7 mouse cellular contexts compared by ENCODE assay signal in the genomic region with DNA sequence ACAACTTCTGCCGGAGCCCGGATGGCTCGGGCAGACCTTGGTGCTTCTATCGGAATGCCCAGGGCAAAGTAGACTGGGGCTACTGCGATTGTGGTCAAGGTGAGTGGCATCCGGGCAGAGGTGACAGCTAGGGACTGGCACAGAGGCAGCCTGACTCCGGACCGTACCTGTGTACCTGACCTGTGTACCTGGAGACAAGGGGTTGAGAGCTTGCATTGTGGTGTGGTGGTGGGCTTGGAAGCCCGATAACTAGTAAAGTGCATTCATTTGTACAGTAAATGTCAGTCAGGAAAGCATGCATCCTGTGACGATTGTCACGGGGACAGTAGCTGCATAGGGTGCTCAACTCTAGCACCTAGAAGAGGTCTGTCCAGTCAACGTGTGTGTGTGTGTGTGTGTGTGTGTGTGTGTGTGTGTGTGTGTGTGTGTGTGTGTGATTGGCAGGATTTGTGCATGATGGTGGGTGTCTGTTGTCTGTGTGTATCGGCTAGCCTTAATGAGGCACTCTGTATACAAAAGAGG. TPM values are rescaled to one million over a fixed set of nuclear protein-coding genes. Genes with fewer than 3 reads are reported as not detected.
DNase-seq lines count a peak whose midpoint lies in the region; ATAC-seq and TF ChIP-seq lines count a peak whose summit lies in the region.

No protein-coding gene starts in this region.

- peak overlapping the region; percentile 99 for H3K4me2 ChIP-seq in lung, postnatal 0 days (replicated peaks; ENCODE audit: low read depth, low read length)
- H3K4me2 ChIP-seq in hindbrain, embryonic 13.5 days: peak overlapping the region; percentile 100
- peak overlapping the region; percentile 62 for H3K4me2 ChIP-seq in liver, embryonic 14.5 days (ENCODE audit: low read depth)

- no peaks in the 10 kb centered on the region for H3K27me3 ChIP-seq in lung, postnatal 0 days (replicated peaks; ENCODE audit: insufficient read depth, low read length)
- peaks cover 23% of the 10 kb centered on the region for H3K27me3 ChIP-seq in hindbrain, embryonic 13.5 days
- H3K27me3 ChIP-seq in liver, embryonic 14.5 days (ENCODE audit: control insufficient read depth, insufficient read depth, low read length): peaks cover 30% of the 10 kb centered on the region
- no peaks in the 10 kb centered on the region for H3K27me3 ChIP-seq in splenic B cell, adult 2 months (ENCODE audit: control insufficient read depth, insufficient read depth, low read length, poor library complexity, severe bottlenecking)

- 5% methylated on average over 13 of the region's 13 CpGs for WGBS in lung, postnatal 0 days
- WGBS in hindbrain, embryonic 13.5 days: 5% methylated on average over 13 of the region's 13 CpGs
- 8% methylated on average over 13 of the region's 13 CpGs for WGBS in liver, embryonic 14.5 days (ENCODE audit: insufficient replicate concordance)

- TF ChIP-seq CTCF in lung, postnatal 0 days (IDR thresholded peaks at IDR 0.05): no peak
- no peak for TF ChIP-seq CTCF in liver, embryonic 14.5 days (IDR thresholded peaks at IDR 0.05; ENCODE audit: low read depth)

- H3K36me3 ChIP-seq in lung, postnatal 0 days (ENCODE audit: insufficient read depth, low read length): no peaks in the 10 kb centered on the region
- no peaks in the 10 kb centered on the region for H3K36me3 ChIP-seq in hindbrain, embryonic 13.5 days
- H3K36me3 ChIP-seq in liver, embryonic 14.5 days (replicated peaks; ENCODE audit: control insufficient read depth, insufficient read depth, low read depth): no peaks in the 10 kb centered on the region
- H3K36me3 ChIP-seq in splenic B cell, adult 2 months (ENCODE audit: control insufficient read depth, insufficient read depth, low read length, poor library complexity, severe bottlenecking): no peaks in the 10 kb centered on the region

- peak; percentile 15 for DNase-seq in lung, postnatal 0 days (ENCODE audit: low spot score)
- DNase-seq in lung, postnatal 25 days (ENCODE audit: low spot score): no peak
- DNase-seq in cerebellum, postnatal 10 days: peak; percentile 21 to 38
- no peak for DNase-seq in liver, embryonic 14.5 days (ENCODE audit: low read depth in 3 of 3, low spot score in 3 of 3)
- DNase-seq in splenic B cell, adult 2 months (ENCODE audit: low read depth, low spot score): peak; percentile 45
- DNase-seq in adipocyte (ENCODE audit: low spot score): no peak

- TF ChIP-seq EP300 in lung, postnatal 0 days (IDR thresholded peaks at IDR 0.05): no peak
- TF ChIP-seq EP300 in liver, embryonic 14.5 days (IDR thresholded peaks at IDR 0.05; ENCODE audit: low read depth): no peak

- peak overlapping the region; percentile 71 for H3K4me3 ChIP-seq in lung, postnatal 0 days (ENCODE audit: low read depth, low read length)
- peak overlapping the region; percentile 84 for H3K4me3 ChIP-seq in hindbrain, embryonic 13.5 days
- peak overlapping the region in 1 of 2 experiments; percentile 45; a peak in 3 of 4 replicates for H3K4me3 ChIP-seq in liver, embryonic 14.5 days (ENCODE audit: insufficient read depth in 1 of 2, low read depth in 2 of 2, low read length in 2 of 2)

- ATAC-seq in lung, postnatal 0 days: peak; percentile 14; the same call in 1 of the 2 replicates
- ATAC-seq in hindbrain, embryonic 13.5 days (ENCODE audit: low FRiP score): peak; percentile 60
- no peak for ATAC-seq in liver, embryonic 14.5 days (ENCODE audit: insufficient read depth)

- no peaks in the 10 kb centered on the region for H3K9me3 ChIP-seq in lung, postnatal 0 days (ENCODE audit: low read length)
- no peaks in the 10 kb centered on the region for H3K9me3 ChIP-seq in hindbrain, embryonic 13.5 days
- no peaks in the 10 kb centered on the region for H3K9me3 ChIP-seq in liver, embryonic 14.5 days (ENCODE audit: control insufficient read depth, low read length)

- peak overlapping the region; percentile 48 for H3K9ac ChIP-seq in lung, postnatal 0 days (replicated peaks; ENCODE audit: low read depth)
- peak overlapping the region; percentile 86 for H3K9ac ChIP-seq in hindbrain, embryonic 13.5 days
- H3K9ac ChIP-seq in liver, embryonic 14.5 days (replicated peaks): no peak overlapping the region

- H3K27ac ChIP-seq in lung, postnatal 0 days (ENCODE audit: low read length): peak overlapping the region; percentile 57
- H3K27ac ChIP-seq in hindbrain, embryonic 13.5 days: no peak overlapping the region
- no peak overlapping the region for H3K27ac ChIP-seq in liver, embryonic 14.5 days

- no peaks in the 10 kb centered on the region; the same call in 1 of the 2 replicates for H3K4me1 ChIP-seq in lung, postnatal 0 days (ENCODE audit: insufficient read depth, low read depth, low read length)
- peaks cover 16% of the 10 kb centered on the region for H3K4me1 ChIP-seq in hindbrain, embryonic 13.5 days (replicated peaks)
- no peaks in the 10 kb centered on the region for H3K4me1 ChIP-seq in liver, embryonic 14.5 days (replicated peaks; ENCODE audit: control insufficient read depth in 2 of 2, insufficient read depth in 2 of 2, low read length in 1 of 2)

RNA-seq across cellular contexts. Expression of a gene that starts 0.9 kb away (rescaled TPM):
- 22.3 and 23.8 TPM in 2 replicates for polyA plus RNA-seq in lung, postnatal 0 days (2015; fragmentation: Nextera tagmentation; extraction: Ambion mirVana)
- polyA plus RNA-seq in hindbrain, embryonic 13.5 days (2015; fragmentation: Nextera tagmentation; extraction: Ambion mirVana): 13.8 and 14.4 TPM in 2 replicates
- polyA plus RNA-seq in liver, embryonic 14.5 days (2012; rRNA removed): 0.13 and 0.18 TPM in 2 replicates
- 0.25 and 0.34 TPM in 2 replicates for polyA plus RNA-seq in liver, embryonic 14.5 days (2014; fragmentation: Nextera tagmentation; extraction: Ambion mirVana)

Comparison
In these comparisons a context has a peak if more than half of its experiments do, and no peak if none do; other contexts are left out.
1. DNase-seq: peak in lung, postnatal 0 days (single experiment), cerebellum, postnatal 10 days (2 of 2) and splenic B cell, adult 2 months (single experiment); none in lung, postnatal 25 days (single experiment), liver, embryonic 14.5 days (0 of 3) and adipocyte (single experiment).
2. RNA of a gene that starts 0.9 kb away (polyA plus RNA-seq): 22.3 to 23.8 TPM in lung, postnatal 0 days and 13.8 to 14.4 TPM in hindbrain, embryonic 13.5 days; 0.13 to 0.34 TPM in liver, embryonic 14.5 days; every median in the first group is over 10 times any median in the second.
3. Peak in every context shown above with its lines, with median percentiles within 50 percentile points of each other: H3K4me2 ChIP-seq.